Mouse (Mus musculus) testis, adult 2 months (tissue): ENCODE data around the gene Uxs1.

Experiments used
- CTCF ChIP-seq: fragments of 200-500 bp; IDR thresholded peaks from 2 replicates; pipeline ENCODE4 v1.5.1; 2012; ENCODE audit warnings: low read depth, mild to moderate bottlenecking, inconsistent platforms, low read length, moderate library complexity; ENCODE audit not compliant: control insufficient read depth, insufficient read depth, insufficient replicate concordance
- POLR2A ChIP-seq: fragments of 200-500 bp; IDR thresholded peaks from 2 replicates; pipeline ENCODE4 v1.6.1; 2012; ENCODE audit warnings: low read depth, mild to moderate bottlenecking, inconsistent platforms, low read length, moderate library complexity; ENCODE audit not compliant: control insufficient read depth

DNA sequence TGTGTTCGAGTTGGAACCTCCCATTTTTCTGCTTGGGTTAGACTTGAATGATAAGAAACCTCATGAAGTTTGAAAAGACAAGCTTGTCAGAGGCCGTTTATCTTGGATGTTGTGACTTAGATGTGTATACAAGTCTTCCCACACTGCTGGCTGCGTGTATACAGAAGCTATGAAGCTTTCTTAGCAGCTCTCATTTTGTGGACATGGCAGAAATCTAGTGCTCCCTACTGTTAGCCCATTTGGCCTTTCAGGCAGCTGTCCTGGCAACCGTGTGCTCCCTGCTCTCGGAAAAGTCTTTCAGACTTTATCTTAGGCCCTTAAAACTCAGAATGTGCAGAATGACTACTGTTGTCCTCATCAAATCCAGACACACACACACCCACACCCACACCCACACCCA is 31.4 kb upstream of the Uxs1 start:
- TF ChIP-seq POLR2A (no peak), CTCF (no peak)
